Mouse (Mus musculus) brain, embryonic 14.5 days (tissue): ENCODE data around the gene Olfr1489.

ENCODE experiments used
- CTCF ChIP-seq: fragments of 200-500 bp; IDR thresholded peaks from 2 replicates; pipeline ENCODE4 v1.5.1; 2012; ENCODE audit warnings: inconsistent platforms, mild to moderate bottlenecking, moderate library complexity, borderline replicate concordance; ENCODE audit not compliant: insufficient read depth, insufficient read length; ENCODE audit errors: extremely low read depth
- POLR2A ChIP-seq: fragments of 200-500 bp; IDR thresholded peaks from 2 replicates; pipeline ENCODE4 v1.6.1; 2012; ENCODE audit warnings: mild to moderate bottlenecking, inconsistent platforms, borderline replicate concordance; ENCODE audit not compliant: poor library complexity, insufficient read depth, insufficient read length, severe bottlenecking; ENCODE audit errors: extremely low read depth

- TF ChIP-seq CTCF (no peak), POLR2A (no peak)
Measured at GRCm38 (mm10) chr19:13583211-13583610, 48.2 kb upstream of the Olfr1489 start, which contains the start of gene Olfr1484.
